Mouse (Mus musculus) liver, embryonic 11.5 days (tissue): ENCODE data around the gene Rnf17. TPM values are rescaled to one million over a fixed set of nuclear protein-coding genes. Genes with fewer than 3 reads are reported as not detected.

Experiments
- ATAC-seq: fragments of 200-750 bp; cut with Nextera tagmentation; replicated peaks from 2 replicates; pipeline ENCODE4 v1.8.0; 2017; ENCODE audit warnings: moderate number of reproducible peaks, mild to moderate bottlenecking, moderate TSS enrichment, moderate library complexity; ENCODE audit not compliant: low FRiP score
- DNase-seq: peaks from one replicate; pipeline ENCODE4 v3.0.0-alpha.2; 2017; ENCODE audit warnings: low spot score
- H3K27ac ChIP-seq: fragments of 300-500 bp; sonication (generic); 2 replicates; pipeline ENCODE4 v1.5.1; 2014; ENCODE audit warnings: mild to moderate bottlenecking, low read depth, low read length, control low read depth
- H3K27me3 ChIP-seq: fragments of 300-500 bp; sonication (generic); replicated peaks from 2 replicates; pipeline ENCODE4 v1.6.1; 2014; ENCODE audit warnings: low read length, mixed read lengths; ENCODE audit not compliant: control insufficient read depth, insufficient read depth
- H3K36me3 ChIP-seq: fragments of 300-500 bp; sonication (generic); 2 replicates; pipeline ENCODE4 v1.6.1; 2014; ENCODE audit warnings: mild to moderate bottlenecking, low read length, moderate library complexity, mixed read lengths; ENCODE audit not compliant: control insufficient read depth, insufficient read depth
- H3K4me1 ChIP-seq: fragments of 300-500 bp; sonication (generic); replicated peaks from 2 replicates; pipeline ENCODE4 v1.6.1; 2014; ENCODE audit warnings: low read length, mixed read lengths; ENCODE audit not compliant: control insufficient read depth, insufficient read depth
- H3K4me2 ChIP-seq: fragments of 300-500 bp; sonication (generic); 2 replicates; pipeline ENCODE4 v1.6.1; 2014; ENCODE audit warnings: mild to moderate bottlenecking, control low read depth, moderate library complexity
- H3K4me3 ChIP-seq: fragments of 300-500 bp; sonication (generic); 2 replicates; pipeline ENCODE4 v1.5.1; 2014; ENCODE audit warnings: low read depth, low read length, control low read depth
- H3K9ac ChIP-seq: fragments of 300-500 bp; sonication (generic); 2 replicates; pipeline ENCODE4 v1.6.1; 2014; ENCODE audit warnings: low read depth, low read length, control low read depth
- H3K9me3 ChIP-seq: fragments of 300-500 bp; sonication (generic); 2 replicates; pipeline ENCODE4 v1.6.1; 2016; ENCODE audit warnings: low read length, inconsistent platforms, mixed read lengths; ENCODE audit not compliant: control insufficient read depth
- WGBS: fragments of 180-500 bp; shearing (Covaris S2); extraction: QIAGEN DNeasy Blood & Tissue Kit; methylation state at CpG from one replicate; pipeline ENCODE4 v1.1.7; 2014; 5-methylcytosine and 5-hydroxymethylcytosine counted together
- polyA plus RNA-seq: library from polyadenylated mRNA; unstranded; fragments of >200 nt; fragmentation: Nextera tagmentation; extraction: Ambion mirVana; gene quantifications from 2 replicates; pipeline ENCODE4 v1.2.1, GENCODE M21; 2014

Gene Rnf17
- polyA plus RNA-seq, 1 experiment from 2014 or later, result 7.9 TPM

- ATAC-seq, result peak; percentile 96
- no peaks in the 10 kb centered on the region for H3K27me3 ChIP-seq
- H3K4me1 ChIP-seq, result peaks cover 17% of the 10 kb centered on the region
- peak; percentile 93 for DNase-seq
- no peaks in the 10 kb centered on the region for H3K9me3 ChIP-seq
- H3K27ac ChIP-seq, result peak overlapping the region; percentile 84
- peaks cover 2% of the 10 kb centered on the region; the same call in 1 of the 2 replicates for H3K36me3 ChIP-seq
- peak overlapping the region; percentile 66 for H3K4me2 ChIP-seq
- H3K4me3 ChIP-seq, result peak overlapping the region; percentile 72
- WGBS, result under 1% methylated on average over 59 of the region's 59 CpGs
- peak overlapping the region; percentile 75 for H3K9ac ChIP-seq
Measured at GRCm38 (mm10) chr14:56571310-56572093, 169.1 kb downstream of the Rnf17 start.

DNA sequence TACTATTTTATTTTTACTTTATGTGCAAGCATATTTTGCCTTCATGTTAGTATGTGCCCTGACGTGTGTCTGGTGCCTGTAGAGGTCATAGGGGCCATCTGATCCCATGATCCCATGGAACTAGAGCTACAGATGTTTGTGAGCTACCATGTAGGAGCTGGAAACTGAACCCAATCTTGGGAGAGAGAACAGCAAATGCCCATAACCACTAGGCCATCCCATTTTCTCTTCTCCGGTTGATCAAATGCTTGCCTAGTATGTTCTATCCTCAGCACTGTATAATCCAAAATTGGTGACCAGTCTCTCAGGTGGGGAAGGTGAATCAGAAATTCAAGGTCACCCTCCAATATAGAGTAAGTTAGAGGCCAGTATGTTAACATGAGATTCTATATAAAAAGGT is 170.2 kb downstream of the Rnf17 start:
- Histone ChIP-seq H3K9me3 (no peaks in the 10 kb centered on the region), H3K36me3 (no peaks in the 10 kb centered on the region), H3K4me2 (peak overlapping the region; percentile 66; the same call in 1 of the 2 replicates), H3K9ac (no peak overlapping the region), H3K4me1 (peaks cover 15% of the 10 kb centered on the region), H3K27me3 (no peaks in the 10 kb centered on the region), H3K27ac (no peak overlapping the region), H3K4me3 (no peak overlapping the region)
- DNase-seq, result no peak
- ATAC-seq, result no peak
- 71% methylated on average over 2 of the region's 2 CpGs for WGBS

Other genes with a start within 250 kb of the Rnf17 start
- gene Gzmg, start 243.0 kb upstream of the Rnf17 start, polyA plus RNA-seq, result not detected in 2 replicates
- not detected in 2 replicates for gene Gzmn, start 228.0 kb upstream of the Rnf17 start, polyA plus RNA-seq
- not detected in 2 replicates for gene Gzmf, start 191.2 kb upstream of the Rnf17 start, polyA plus RNA-seq
- gene Gzmc, start 167.9 kb upstream of the Rnf17 start, polyA plus RNA-seq, result not detected in 2 replicates
- gene Gzmb, start 140.3 kb upstream of the Rnf17 start, polyA plus RNA-seq, result 0.15 and 0.17 TPM in 2 replicates
- 0.14 TPM in 1 of 2 replicates, not detected in the other for gene Atp12a, start 37.5 kb upstream of the Rnf17 start, polyA plus RNA-seq
- 9.8 and 11.1 TPM in 2 replicates for gene Cenpj, start 172.8 kb downstream of the Rnf17 start, polyA plus RNA-seq
- gene Parp4, start 173.0 kb downstream of the Rnf17 start, polyA plus RNA-seq, result 2.5 and 3.0 TPM in 2 replicates